Mouse (Mus musculus): ENCODE data around the gene Poc1a.

GRCm38 (mm10) chr9:106368831-106369501 lies 88.1 kb downstream of the Poc1a start:
- no peak for TF ChIP-seq CTCF (IDR thresholded peaks at IDR 0.05; ENCODE audit: low read depth, low read length)
- TF ChIP-seq GATA1 (IDR thresholded peaks at IDR 0.05; ENCODE audit: borderline replicate concordance, low read length) = no peak
- TF ChIP-seq TAL1 (conservative IDR thresholded peaks at IDR 0.05; ENCODE audit: low read depth, low read length) = no peak

Data from G1E (cell line).